Mouse (Mus musculus) ES-CJ7 (cell line): ENCODE data around the gene Zfp655.
A peak's percentile ranks its signal among the peaks of the same experiment; 100 is the strongest.

Experiments
- DNase-seq: peaks from one replicate; pipeline ENCODE4 v3.0.0; 2011; ENCODE audit warnings: low read depth, low spot score

Gene Zfp655

DNA sequence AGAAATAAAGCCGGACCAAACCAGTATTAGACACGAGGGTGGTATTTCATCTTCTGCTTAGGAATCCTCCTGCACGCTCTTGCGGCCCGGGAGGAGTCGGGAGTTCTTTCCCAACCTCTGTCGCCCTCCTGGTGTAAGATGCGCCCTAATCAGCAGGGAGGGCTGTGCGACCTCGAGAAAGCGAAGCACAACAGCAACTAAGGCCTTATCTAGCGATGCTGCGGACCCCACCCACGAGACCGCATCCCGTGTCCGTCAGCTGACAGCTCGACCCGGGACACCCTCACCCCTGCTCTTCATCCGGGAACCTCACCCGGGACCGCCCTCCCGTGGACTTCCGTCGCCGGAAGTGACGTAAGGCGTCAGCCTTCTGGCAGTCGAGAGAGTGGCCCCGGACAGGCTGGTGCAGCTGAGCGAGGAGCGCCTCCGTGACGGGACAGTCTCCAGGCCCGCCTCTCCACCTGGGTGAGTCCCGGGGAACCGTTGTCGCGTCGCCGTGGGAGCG, at the start of gene Zfp655:
Gene Zfp655 (plus strand): TSS at position 349 of the 505 bp plus-strand sequence.
- peak; percentile 97 for DNase-seq

DNA sequence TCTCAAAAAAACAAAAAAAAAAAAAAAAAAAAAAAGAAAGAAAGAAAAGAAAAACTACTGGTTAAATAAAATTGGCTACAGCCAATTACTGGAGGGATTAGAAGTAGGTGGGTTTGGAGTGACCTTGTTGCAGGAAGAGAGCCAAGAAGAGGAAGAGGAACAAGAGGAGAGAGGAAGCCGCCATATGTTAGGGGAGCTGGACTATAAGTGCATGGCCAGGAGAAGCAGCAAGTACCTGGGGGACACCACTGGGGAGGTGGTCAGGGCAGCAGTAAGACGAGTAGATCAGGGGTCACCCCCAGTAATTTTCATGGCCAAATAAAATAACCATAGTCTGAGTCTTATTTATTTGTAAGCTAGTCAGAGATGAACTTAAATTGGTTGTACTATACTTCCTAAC, 46.3 kb upstream of the Zfp655 start:
- no peak for DNase-seq

DNA sequence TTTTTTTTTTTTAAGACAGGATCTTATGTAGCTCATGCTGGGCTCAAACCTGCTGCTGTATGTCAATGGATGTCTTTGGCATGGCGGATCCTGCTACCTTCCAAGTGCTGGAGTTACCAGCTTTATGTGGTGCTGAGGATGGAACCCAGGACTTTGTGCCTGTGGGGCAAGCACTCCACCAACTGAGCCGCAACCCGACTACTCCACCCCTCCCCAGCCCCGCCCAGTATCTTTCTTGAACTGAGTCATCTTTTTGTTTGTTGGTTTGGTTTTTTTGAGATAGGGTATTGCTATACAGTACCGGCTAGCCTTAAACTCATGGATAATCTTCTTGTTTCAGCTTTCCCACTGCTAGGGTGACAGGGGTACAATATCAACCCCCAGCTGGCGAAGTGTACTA, 42.1 kb upstream of the Zfp655 start:
- DNase-seq, result no peak

- DNase-seq, result no peak
Observed at GRCm38 (mm10) chr5:145190373-145190772, 41.1 kb upstream of the Zfp655 start.

- DNase-seq, result peak; percentile 96
Observed at GRCm38 (mm10) chr5:145190875-145191798, 40.4 kb upstream of the Zfp655 start.

- DNase-seq, result no peak
Observed at GRCm38 (mm10) chr5:145191962-145192361, 39.6 kb upstream of the Zfp655 start, which contains the start of gene Atp5j2. Gene Atp5j2 (minus strand): TSS chr5:145192062.

- no peak for DNase-seq
Observed at GRCm38 (mm10) chr5:145200387-145200786, 31.1 kb upstream of the Zfp655 start.

DNA sequence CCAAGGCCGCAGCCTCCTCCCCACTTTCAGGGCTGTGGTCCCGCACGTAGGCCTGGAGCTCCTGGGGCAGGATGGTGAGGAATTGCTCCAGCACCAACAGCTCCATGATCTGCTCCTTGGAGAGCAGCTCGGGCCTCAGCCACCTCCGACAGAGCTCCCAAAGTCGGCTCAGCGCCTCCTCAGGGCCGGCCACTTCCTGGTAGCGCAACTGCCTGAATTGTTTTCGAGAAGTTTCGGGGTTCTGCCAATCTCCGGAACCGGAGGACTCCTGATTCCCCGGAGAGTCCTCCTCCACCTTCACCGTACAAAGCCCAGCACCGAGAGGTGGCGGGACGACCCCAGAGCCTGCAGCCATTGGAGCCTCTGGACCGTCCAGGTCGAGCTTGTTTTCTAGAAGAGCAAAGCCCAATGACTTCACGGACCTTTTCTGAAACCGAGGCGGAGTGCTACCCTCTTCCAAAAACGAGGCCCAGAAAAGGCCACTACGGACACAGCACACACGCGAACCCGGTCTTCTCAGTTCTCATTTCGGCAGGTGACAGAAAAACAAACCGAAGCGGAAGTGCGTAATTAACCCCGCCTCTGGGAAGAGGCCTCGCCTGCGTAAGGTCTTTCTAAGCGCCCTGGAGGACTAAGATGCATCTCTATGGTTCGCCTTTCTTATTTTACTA, 30.1 kb upstream of the Zfp655 start, which contains the start of gene Zkscan14:
Gene Zkscan14 (minus strand): TSS at position 548 of the 671 bp plus-strand sequence.
- peak; percentile 87 for DNase-seq

- DNase-seq, result no peak
Observed at GRCm38 (mm10) chr5:145202446-145202845, 29.1 kb upstream of the Zfp655 start.

- DNase-seq, result peak; percentile 100
Observed at GRCm38 (mm10) chr5:145203936-145204691, 27.4 kb upstream of the Zfp655 start, which contains the start of gene Zkscan5. Gene Zkscan5 (plus strand): TSS chr5:145204562.

GRCm38 (mm10) chr5:145205041-145205440, 26.5 kb upstream of the Zfp655 start:
- peak; percentile 32 for DNase-seq

GRCm38 (mm10) chr5:145207385-145207784, 24.1 kb upstream of the Zfp655 start:
- DNase-seq, result no peak

DNA sequence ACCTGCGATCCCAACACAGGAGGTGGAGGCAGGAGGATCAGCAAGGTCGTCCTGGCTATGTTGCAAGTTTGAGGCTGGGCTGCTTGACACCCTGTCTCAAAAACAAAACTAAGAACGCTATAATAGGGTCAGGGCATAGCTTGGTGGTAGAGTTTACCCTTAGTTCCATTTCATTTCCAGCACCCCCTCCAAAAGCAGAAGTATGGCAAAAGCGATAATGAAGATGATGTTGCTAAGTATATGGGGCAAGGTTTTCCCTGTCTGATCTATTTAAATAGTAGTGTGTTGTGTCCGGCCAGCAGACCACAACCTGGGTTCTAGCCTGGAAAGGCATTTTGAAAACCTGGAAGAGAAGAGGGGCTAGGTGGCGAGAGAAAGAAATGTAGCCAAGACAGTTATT, 23.6 kb upstream of the Zfp655 start:
- DNase-seq, result no peak

DNA sequence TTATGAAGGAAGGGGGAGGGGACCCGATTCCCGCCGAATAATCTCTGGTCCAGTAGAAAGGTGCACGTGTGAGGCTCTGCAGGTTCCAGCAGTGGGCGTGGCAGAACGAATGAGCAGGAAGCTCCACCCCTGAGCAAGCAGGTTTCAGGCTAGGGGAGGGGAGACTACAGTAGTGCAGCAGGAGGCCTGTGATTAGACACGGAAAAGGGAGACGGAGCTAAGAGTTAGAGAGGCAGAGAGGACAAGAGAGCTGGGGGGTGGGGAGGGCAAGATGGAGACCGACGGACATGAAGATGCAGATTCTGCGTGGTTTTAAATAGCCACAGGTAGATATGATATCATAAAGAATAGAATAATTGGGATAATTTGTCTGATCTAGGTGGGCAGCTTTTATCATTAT, 23.1 kb upstream of the Zfp655 start:
- peak; percentile 89 for DNase-seq

DNA sequence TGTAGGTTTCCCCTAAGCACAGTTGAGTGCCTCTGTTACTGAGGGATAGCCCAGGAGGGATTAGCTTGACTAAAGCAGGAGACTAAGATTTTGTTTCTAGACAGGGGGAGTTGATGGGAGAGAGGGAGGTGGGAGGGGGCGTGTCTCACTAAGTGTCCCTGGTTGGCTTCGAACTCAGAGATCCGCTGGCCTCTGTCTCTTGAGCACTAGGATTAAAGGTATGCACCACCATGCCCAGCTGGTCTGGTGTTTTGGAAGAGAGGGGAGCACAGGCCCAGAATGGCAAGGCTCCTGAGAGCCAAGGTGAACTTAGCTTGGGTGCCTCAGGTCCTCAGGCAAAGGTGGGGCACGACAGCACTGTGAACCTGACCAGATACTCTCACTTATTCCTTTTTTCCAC, 20.2 kb upstream of the Zfp655 start:
- no peak for DNase-seq

DNA sequence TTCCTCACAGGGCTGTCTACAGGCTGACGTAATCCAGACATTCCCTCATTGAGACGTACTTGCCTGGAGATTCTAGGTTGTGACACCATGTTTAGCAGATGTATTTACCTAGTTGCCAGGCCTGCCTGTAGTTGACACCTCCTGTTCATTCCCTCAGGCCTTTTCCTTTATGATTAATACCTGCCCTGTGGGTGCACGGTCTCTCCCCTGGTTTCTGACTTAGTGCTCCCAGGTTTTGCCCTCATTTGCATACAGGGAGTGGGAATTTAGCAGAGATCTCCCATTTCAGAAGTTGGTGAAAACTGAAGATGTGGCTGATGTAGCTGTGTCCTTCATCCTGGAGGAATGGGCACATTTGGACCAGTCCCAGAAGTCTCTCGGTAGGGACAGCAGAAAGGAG, 19.3 kb upstream of the Zfp655 start:
- no peak for DNase-seq

DNA sequence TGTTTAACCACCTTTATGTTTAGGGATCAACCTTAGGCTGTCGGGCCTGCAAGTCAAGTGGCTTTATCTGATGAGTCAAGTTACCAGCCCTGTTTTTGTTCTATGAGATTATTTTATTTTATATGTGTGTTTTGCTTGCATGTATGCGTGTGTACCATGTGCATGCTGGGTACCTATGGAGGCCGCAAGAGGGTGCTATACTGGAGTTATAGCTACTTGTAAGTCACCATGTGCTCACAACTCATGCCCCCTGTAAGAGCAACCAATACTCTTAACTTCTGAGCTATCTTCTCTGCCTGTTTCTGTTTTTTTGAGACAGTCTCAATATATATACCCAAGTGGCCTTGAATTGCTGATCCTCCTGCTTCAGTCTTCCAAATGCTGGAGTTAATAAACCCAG, 18.0 kb upstream of the Zfp655 start:
- DNase-seq, result peak; percentile 76

GRCm38 (mm10) chr5:145214679-145215078, 16.8 kb upstream of the Zfp655 start:
- DNase-seq, result peak; percentile 87

DNA sequence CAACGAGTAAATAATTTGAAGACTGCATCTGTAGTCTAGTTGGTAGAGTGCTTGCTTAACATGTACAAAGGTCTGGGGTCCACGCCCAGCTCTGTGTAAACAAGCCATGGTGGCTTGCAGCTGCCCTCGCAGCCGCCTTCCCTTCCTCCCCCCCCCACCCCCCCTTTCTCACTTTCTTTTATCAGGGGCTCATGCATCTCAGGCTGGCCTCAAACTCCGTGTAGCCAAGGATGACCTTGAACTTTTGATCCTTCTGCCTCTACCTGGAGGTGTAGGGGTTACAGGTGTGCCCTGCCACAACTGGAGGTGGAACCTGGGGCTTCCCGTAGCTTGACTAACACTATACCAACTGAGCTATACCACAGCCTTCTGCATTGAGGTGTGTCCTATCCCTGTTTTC, 13.8 kb upstream of the Zfp655 start:
- peak; percentile 78 for DNase-seq

DNA sequence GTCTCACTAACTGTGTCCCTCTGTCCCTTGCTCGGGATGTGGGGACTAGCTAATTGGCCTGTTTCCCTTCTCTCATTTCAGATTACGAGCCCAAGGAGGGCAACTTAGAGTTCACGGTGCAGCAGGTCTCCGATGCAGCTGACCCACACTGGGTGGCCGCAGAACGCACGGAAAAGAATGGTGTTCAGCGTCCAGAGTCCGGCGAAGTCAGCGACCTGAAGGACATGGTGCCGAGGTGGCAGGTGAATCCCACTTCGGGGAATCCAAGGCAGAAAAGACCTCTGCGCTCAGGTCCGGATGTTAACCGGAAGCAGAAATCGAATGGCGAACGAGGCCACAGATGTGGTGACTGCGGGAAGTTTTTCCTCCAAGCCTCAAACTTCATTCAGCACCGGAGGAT, 13.3 kb upstream of the Zfp655 start:
- no peak for DNase-seq

GRCm38 (mm10) chr5:145218671-145219070, 12.8 kb upstream of the Zfp655 start:
- peak; percentile 55 for DNase-seq

- DNase-seq, result no peak
Observed at GRCm38 (mm10) chr5:145219981-145220380, 11.5 kb upstream of the Zfp655 start.
